Mouse (Mus musculus) kidney, embryonic 14.5 days (tissue): ENCODE data around the gene Mrpl49. TPM values are rescaled to one million over a fixed set of nuclear protein-coding genes. Genes with fewer than 3 reads are reported as not detected.
A peak's percentile ranks its signal among the peaks of the same experiment; 100 is the strongest.

Source experiments
- ATAC-seq: fragments of 200-750 bp; cut with Nextera tagmentation; 2 replicates; pipeline ENCODE4 v1.8.0; 2017; ENCODE audit warnings: moderate number of reproducible peaks, mild to moderate bottlenecking, moderate TSS enrichment, moderate library complexity; ENCODE audit not compliant: low FRiP score, low TSS enrichment
- H3K27ac ChIP-seq: fragments of 300-500 bp; sonication (generic); 2 replicates; pipeline ENCODE4 v1.5.1; 2014; ENCODE audit warnings: low read depth, mild to moderate bottlenecking, low read length, moderate library complexity, mixed read lengths
- H3K27me3 ChIP-seq: fragments of 300-500 bp; sonication (generic); 2 replicates; pipeline ENCODE4 v1.6.1; 2014; ENCODE audit warnings: mild to moderate bottlenecking, low read length; ENCODE audit not compliant: control insufficient read depth, insufficient read depth
- H3K36me3 ChIP-seq: fragments of 300-500 bp; sonication (generic); 2 replicates; pipeline ENCODE4 v1.6.1; 2014; ENCODE audit warnings: low read length, mixed read lengths; ENCODE audit not compliant: control insufficient read depth, insufficient read depth
- H3K4me1 ChIP-seq: fragments of 300-500 bp; sonication (generic); 2 replicates; pipeline ENCODE4 v1.6.1; 2014; ENCODE audit warnings: low read length, mixed read lengths; ENCODE audit not compliant: control insufficient read depth, insufficient read depth
- H3K4me2 ChIP-seq: fragments of 300-500 bp; sonication (generic); replicated peaks from 2 replicates; pipeline ENCODE4 v1.6.1; 2014; ENCODE audit warnings: low read depth, mild to moderate bottlenecking, low read length
- H3K4me3 ChIP-seq: fragments of 300-500 bp; sonication (generic); 2 replicates; pipeline ENCODE4 v1.5.1; 2014; ENCODE audit warnings: mild to moderate bottlenecking, low read length
- H3K9ac ChIP-seq: fragments of 300-500 bp; sonication (generic); 2 replicates; pipeline ENCODE4 v1.6.1; 2014; ENCODE audit warnings: low read depth, mild to moderate bottlenecking, low read length, moderate library complexity
- H3K9me3 ChIP-seq: fragments of 300-500 bp; sonication (generic); 2 replicates; pipeline ENCODE4 v1.6.1; 2016; ENCODE audit warnings: low read length; ENCODE audit not compliant: control insufficient read depth
- WGBS: fragments of 180-500 bp; shearing (Covaris S2); extraction: QIAGEN DNeasy Blood & Tissue Kit; methylation state at CpG from one replicate; pipeline ENCODE4 v1.1.7; 2014; 5-methylcytosine and 5-hydroxymethylcytosine counted together
- polyA plus RNA-seq: library from polyadenylated mRNA; unstranded; fragments of >200 nt; fragmentation: Nextera tagmentation; extraction: Ambion mirVana; gene quantifications from 2 replicates; pipeline ENCODE4 v1.2.1, GENCODE M21; 2014

Gene Mrpl49
- polyA plus RNA-seq, 1 experiment from 2014 or later: 89.5 TPM

GRCm38 (mm10) chr19:6058966-6059365 lies 1.4 kb upstream of the Mrpl49 start:
- H3K9ac ChIP-seq: peak overlapping the region; percentile 88
- H3K4me3 ChIP-seq: peak overlapping the region; percentile 82
- no peak overlapping the region for H3K27ac ChIP-seq
- 83% methylated on average over 5 of the region's 5 CpGs for WGBS
- H3K4me2 ChIP-seq: peak overlapping the region; percentile 84
- H3K27me3 ChIP-seq: no peaks in the 10 kb centered on the region
- ATAC-seq: no peak
- H3K4me1 ChIP-seq: peaks cover 15% of the 10 kb centered on the region
- peaks cover 36% of the 10 kb centered on the region for H3K36me3 ChIP-seq
- no peaks in the 10 kb centered on the region for H3K9me3 ChIP-seq

- peak overlapping the region; percentile 88 for H3K9ac ChIP-seq
- H3K9me3 ChIP-seq: no peaks in the 10 kb centered on the region
- H3K4me1 ChIP-seq: peaks cover 15% of the 10 kb centered on the region
- peak overlapping the region; percentile 84 for H3K4me2 ChIP-seq
- peak overlapping the region; percentile 82 for H3K4me3 ChIP-seq
- peak overlapping the region; percentile 63; the same call in 1 of the 2 replicates for H3K27ac ChIP-seq
- ATAC-seq: no peak
- H3K27me3 ChIP-seq: no peaks in the 10 kb centered on the region
- 33% methylated on average over 5 of the region's 5 CpGs for WGBS
- H3K36me3 ChIP-seq: peaks cover 41% of the 10 kb centered on the region
Observed at GRCm38 (mm10) chr19:6058513-6058912, 928 bp upstream of the Mrpl49 start.

- Histone ChIP-seq H3K4me2 (peak overlapping the region; percentile 69), H3K4me3 (peak overlapping the region; percentile 82), H3K9ac (peak overlapping the region; percentile 88; the same call in 1 of the 2 replicates), H3K36me3 (peaks cover 59% of the 10 kb centered on the region), H3K4me1 (peaks cover 6% of the 10 kb centered on the region; the same call in 1 of the 2 replicates), H3K27ac (no peak overlapping the region), H3K9me3 (no peaks in the 10 kb centered on the region), H3K27me3 (no peaks in the 10 kb centered on the region)
- no peak for ATAC-seq
- 67% methylated on average over 4 of the region's 4 CpGs for WGBS
Observed at GRCm38 (mm10) chr19:6056696-6057095, 889 bp downstream of the Mrpl49 start.

- Histone ChIP-seq H3K4me3 (no peak overlapping the region), H3K9me3 (no peaks in the 10 kb centered on the region), H3K4me1 (peaks cover 6% of the 10 kb centered on the region; the same call in 1 of the 2 replicates), H3K36me3 (peaks cover 77% of the 10 kb centered on the region), H3K27me3 (no peaks in the 10 kb centered on the region), H3K27ac (no peak overlapping the region), H3K9ac (no peak overlapping the region), H3K4me2 (no peak overlapping the region)
- WGBS: 84% methylated on average over 5 of the region's 5 CpGs
- no peak for ATAC-seq
Observed at GRCm38 (mm10) chr19:6054296-6054695, 3.3 kb downstream of the Mrpl49 start.

- Histone ChIP-seq H3K27me3 (no peaks in the 10 kb centered on the region), H3K36me3 (peaks cover 85% of the 10 kb centered on the region), H3K4me1 (peaks cover 14% of the 10 kb centered on the region), H3K4me2 (no peak overlapping the region), H3K27ac (no peak overlapping the region), H3K9me3 (no peaks in the 10 kb centered on the region), H3K4me3 (no peak overlapping the region), H3K9ac (no peak overlapping the region)
- no peak for ATAC-seq
- WGBS: 87% methylated on average over 7 of the region's 7 CpGs
Observed at GRCm38 (mm10) chr19:6052516-6052915, 5.1 kb downstream of the Mrpl49 start.

DNA sequence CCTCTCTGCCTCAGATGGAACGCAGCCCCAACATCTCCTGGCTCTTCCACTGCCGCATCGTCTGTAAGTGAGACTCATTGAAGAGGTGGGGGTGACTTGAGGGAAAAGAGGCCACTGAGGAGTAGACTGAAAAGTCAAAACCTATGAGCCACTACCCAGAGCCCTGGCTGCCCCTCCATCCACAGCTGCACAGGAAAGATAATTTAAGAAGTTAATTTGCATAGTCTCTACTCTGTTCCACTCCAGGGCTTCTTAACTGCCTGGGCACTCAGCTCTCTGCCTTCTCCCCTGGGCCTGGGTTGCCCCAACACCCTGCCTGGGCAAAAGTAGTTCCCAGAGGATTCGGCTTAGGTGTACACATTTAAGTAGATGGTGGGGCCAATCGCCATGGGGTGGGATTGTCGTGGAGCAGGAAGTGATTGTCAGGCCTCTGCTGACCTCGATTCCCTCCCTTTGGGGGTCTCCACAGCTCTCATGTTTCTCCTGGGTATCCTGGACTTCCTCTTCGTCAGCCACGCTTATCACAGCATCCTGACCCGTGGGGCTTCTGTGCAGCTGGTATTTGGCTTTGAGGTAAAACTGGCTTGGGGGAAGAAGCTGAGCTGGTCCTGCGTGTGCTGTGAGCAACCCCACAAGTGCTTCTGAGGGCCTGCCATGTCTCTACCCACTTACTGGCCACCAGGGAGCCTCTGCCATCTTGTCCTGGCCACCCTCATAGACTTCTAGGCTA lies 8.7 kb downstream of the Mrpl49 start:
- no peak overlapping the region for H3K4me2 ChIP-seq
- peaks cover 60% of the 10 kb centered on the region for H3K36me3 ChIP-seq
- no peaks in the 10 kb centered on the region for H3K27me3 ChIP-seq
- no peak overlapping the region for H3K27ac ChIP-seq
- WGBS: 87% methylated on average over 11 of the region's 11 CpGs
- ATAC-seq: no peak
- no peaks in the 10 kb centered on the region for H3K9me3 ChIP-seq
- H3K4me1 ChIP-seq: peaks cover 9% of the 10 kb centered on the region
- H3K9ac ChIP-seq: no peak overlapping the region
- no peak overlapping the region for H3K4me3 ChIP-seq

GRCm38 (mm10) chr19:6047899-6048166 lies 9.8 kb downstream of the Mrpl49 start:
- WGBS: 87% methylated on average over 8 of the region's 8 CpGs
- Histone ChIP-seq H3K4me3 (peak overlapping the region; percentile 95), H3K27me3 (no peaks in the 10 kb centered on the region), H3K4me1 (peaks cover 9% of the 10 kb centered on the region), H3K27ac (no peak overlapping the region), H3K9ac (peak overlapping the region; percentile 89; the same call in 1 of the 2 replicates), H3K36me3 (peaks cover 50% of the 10 kb centered on the region), H3K9me3 (no peaks in the 10 kb centered on the region), H3K4me2 (peak overlapping the region; percentile 93)
- ATAC-seq: no peak

DNA sequence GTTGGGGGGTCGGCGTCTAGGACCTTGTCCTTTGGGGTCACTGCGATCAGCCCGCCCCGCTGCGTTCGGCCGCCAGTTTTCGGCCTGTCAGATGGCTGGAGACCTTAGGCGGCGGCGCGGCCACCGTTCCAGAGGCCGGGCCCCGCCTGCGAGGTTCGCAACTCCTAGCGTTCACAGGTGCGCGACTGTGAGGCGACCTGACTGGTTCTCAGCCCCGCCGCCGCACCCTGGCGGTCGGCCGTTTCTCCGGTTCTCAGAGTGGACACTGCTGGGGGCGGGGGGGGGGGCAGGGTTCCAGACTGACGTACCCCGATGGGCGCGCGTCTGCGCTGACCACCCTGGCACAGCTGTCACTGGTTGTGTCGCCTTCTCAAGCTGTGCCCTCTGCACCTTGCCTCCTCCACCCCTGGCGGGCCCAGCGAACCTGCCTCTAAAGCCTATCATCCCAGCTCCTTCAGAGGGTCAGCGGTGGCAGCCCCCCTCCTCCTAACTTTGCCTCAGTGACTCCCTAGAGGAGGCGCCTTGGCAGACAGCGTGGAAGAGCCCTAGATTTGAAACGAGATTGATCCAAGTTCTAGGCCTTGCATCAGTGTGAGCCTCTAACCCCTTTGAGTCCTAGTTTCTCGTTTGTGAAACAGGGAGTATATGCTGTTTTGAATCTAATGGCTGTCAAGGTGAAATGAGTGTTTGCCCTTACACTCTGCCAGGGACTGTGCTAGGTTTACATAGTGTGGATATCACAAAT lies 10.3 kb downstream of the Mrpl49 start:
- ATAC-seq: peak; percentile 34
- under 1% methylated on average over 31 of the region's 44 CpGs for WGBS
- Histone ChIP-seq H3K27ac (peak overlapping the region; percentile 99), H3K36me3 (peaks cover 45% of the 10 kb centered on the region), H3K27me3 (no peaks in the 10 kb centered on the region), H3K4me1 (peaks cover 9% of the 10 kb centered on the region), H3K9me3 (no peaks in the 10 kb centered on the region), H3K4me3 (peak overlapping the region; percentile 95), H3K4me2 (peak overlapping the region; percentile 93), H3K9ac (peak overlapping the region; percentile 89)
